Mouse (Mus musculus): Measurements from ENCODE around the gene Gpr135. TPM values are rescaled to one million over a fixed set of nuclear protein-coding genes. Genes with fewer than 3 reads are reported as not detected.
A peak's percentile ranks its signal among the peaks of the same experiment; 100 is the strongest.
"Not testable (repeated sequence)": the region's sequence is repeated elsewhere in the genome, so short reads cannot be mapped to it uniquely, and the experiment has no call there.

Gpr135 gene
- total RNA-seq, 2 experiments from 2014 or later: 0.13 to 0.14 TPM

GRCm38 (mm10) chr12:72085024-72085328 lies 14.1 kb upstream of the Gpr135 start:
- intact Hi-C loops (cut with DNase I): loop anchor here (10.0 kb wide), 2 partner anchors 580 to 1260 kb away; partner anchors contain the start of genes Dhrs7 and Frmd6
- TF ChIP-seq CTCF (IDR thresholded peaks at IDR 0.05): no peak
- no peak for DNase-seq
- Histone ChIP-seq H3K4me3 (peak overlapping the region; percentile 88), H3K27ac (peak overlapping the region; percentile 95)

- intact Hi-C loops (cut with DNase I): loop anchor here (10.0 kb wide), 2 partner anchors 580 to 1260 kb away; partner anchors contain the start of genes Dhrs7 and Frmd6
- Histone ChIP-seq H3K4me3 (peak overlapping the region; percentile 88), H3K27ac (peak overlapping the region; percentile 95)
- TF ChIP-seq CTCF (IDR thresholded peaks at IDR 0.05): no peak
- peak; percentile 73 for DNase-seq
Observed at GRCm38 (mm10) chr12:72084261-72085023, 13.5 kb upstream of the Gpr135 start.

DNA sequence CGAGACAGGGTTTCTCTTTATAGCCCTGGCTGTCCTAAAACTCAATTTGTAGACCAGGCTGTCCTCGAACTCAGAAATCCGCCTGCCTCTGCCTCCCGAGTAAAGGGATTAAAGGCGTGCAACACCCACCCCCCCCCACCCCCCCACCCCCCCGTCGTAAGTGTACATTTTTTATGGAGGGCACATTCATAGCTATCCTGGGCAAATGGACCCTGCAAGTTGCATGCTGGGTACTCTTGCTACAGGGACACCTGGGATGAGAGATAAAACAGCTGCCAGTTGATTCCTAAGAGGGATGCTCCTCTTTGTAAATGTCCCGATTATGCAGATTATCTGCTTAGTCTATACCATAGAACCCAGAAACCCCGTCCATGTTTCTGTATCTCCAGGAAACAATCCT lies 12.3 kb upstream of the Gpr135 start:
- no peak for TF ChIP-seq CTCF (IDR thresholded peaks at IDR 0.05)
- no peak for DNase-seq
- Histone ChIP-seq H3K27ac (no peak overlapping the region), H3K4me3 (no peak overlapping the region)
- intact Hi-C loops (cut with DNase I): loop anchor here (10.0 kb wide), 2 partner anchors 582 to 1258 kb away; partner anchors contain the start of genes Dhrs7 and Frmd6

GRCm38 (mm10) chr12:72082370-72082769 lies 11.4 kb upstream of the Gpr135 start:
- peak overlapping the region; percentile 40 for H3K4me3 ChIP-seq
- DNase-seq: peak; percentile 36
- intact Hi-C loops (cut with DNase I): loop anchor here (10.0 kb wide), 2 partner anchors 582 to 1258 kb away; partner anchors contain the start of genes Dhrs7 and Frmd6
- no peak for TF ChIP-seq CTCF (IDR thresholded peaks at IDR 0.05)
- H3K27ac ChIP-seq: no peak overlapping the region

GRCm38 (mm10) chr12:72081961-72082360 lies 11.0 kb upstream of the Gpr135 start:
- H3K4me3 ChIP-seq: no peak overlapping the region
- no peak overlapping the region for H3K27ac ChIP-seq
- no peak for DNase-seq
- TF ChIP-seq CTCF (IDR thresholded peaks at IDR 0.05): no peak
- intact Hi-C loops (cut with DNase I): loop anchor here (10.0 kb wide), 2 partner anchors 583 to 1257 kb away; partner anchors contain the start of genes Dhrs7 and Frmd6

GRCm38 (mm10) chr12:72078248-72078647 lies 7.3 kb upstream of the Gpr135 start:
- intact Hi-C loops (cut with DNase I): no loop called here
- no peak for DNase-seq
- no peak overlapping the region for H3K27ac ChIP-seq
- H3K4me3 ChIP-seq: no peak overlapping the region
- no peak for TF ChIP-seq CTCF (IDR thresholded peaks at IDR 0.05)

- H3K27ac ChIP-seq: peak overlapping the region; percentile 76; the same call in 1 of the 2 replicates
- DNase-seq: no peak
- peak overlapping the region; percentile 85 for H3K4me3 ChIP-seq
- intact Hi-C loops (cut with DNase I): no loop called here
- no peak for TF ChIP-seq CTCF (IDR thresholded peaks at IDR 0.05)
Observed at GRCm38 (mm10) chr12:72069626-72070326, 1.1 kb downstream of the Gpr135 start.

DNA sequence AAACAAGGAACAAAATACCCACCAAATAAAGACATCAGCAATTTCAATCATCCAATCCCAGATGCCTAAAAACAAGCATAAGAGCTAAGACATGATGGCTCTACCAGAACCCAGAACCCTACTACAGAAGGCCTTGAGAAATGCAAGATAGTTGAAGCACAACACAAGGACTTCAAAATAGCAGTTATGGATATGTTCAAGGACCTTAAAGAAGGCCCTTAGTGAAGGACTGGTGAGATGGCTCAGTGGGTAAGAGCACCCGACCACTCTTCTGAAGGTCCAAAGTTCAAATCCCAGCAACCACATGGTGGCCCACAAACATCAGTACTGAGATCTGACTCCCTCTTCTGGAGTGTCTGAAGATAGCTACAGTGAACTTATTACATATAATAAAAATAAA lies 13.1 kb downstream of the Gpr135 start:
- H3K4me3 ChIP-seq: no peak overlapping the region
- TF ChIP-seq CTCF (IDR thresholded peaks at IDR 0.05): no peak
- intact Hi-C loops (cut with DNase I): no loop called here
- DNase-seq: no peak
- H3K27ac ChIP-seq: no peak overlapping the region

- intact Hi-C loops (cut with DNase I): no loop called here
- H3K4me3 ChIP-seq: no peak overlapping the region
- H3K27ac ChIP-seq: no peak overlapping the region
- DNase-seq: no peak
- no peak for TF ChIP-seq CTCF (IDR thresholded peaks at IDR 0.05)
Observed at GRCm38 (mm10) chr12:72053851-72054250, 17.1 kb downstream of the Gpr135 start.

GRCm38 (mm10) chr12:72053303-72053702 lies 17.6 kb downstream of the Gpr135 start:
- intact Hi-C loops (cut with DNase I): no loop called here
- no peak overlapping the region for H3K4me3 ChIP-seq
- TF ChIP-seq CTCF (IDR thresholded peaks at IDR 0.05): peak; percentile 70
- no peak for DNase-seq
- no peak overlapping the region for H3K27ac ChIP-seq

- TF ChIP-seq CTCF (IDR thresholded peaks at IDR 0.05): no peak
- DNase-seq: no peak
- Histone ChIP-seq H3K4me3 (no peak overlapping the region), H3K27ac (no peak overlapping the region)
- intact Hi-C loops (cut with DNase I): no loop called here
Observed at GRCm38 (mm10) chr12:72052571-72052970, 18.4 kb downstream of the Gpr135 start.

- DNase-seq: no peak
- intact Hi-C loops (cut with DNase I): no loop called here
- Histone ChIP-seq H3K4me3 (no peak overlapping the region), H3K27ac (no peak overlapping the region)
- TF ChIP-seq CTCF (IDR thresholded peaks at IDR 0.05): no peak
Observed at GRCm38 (mm10) chr12:72050821-72051220, 20.1 kb downstream of the Gpr135 start.

DNA sequence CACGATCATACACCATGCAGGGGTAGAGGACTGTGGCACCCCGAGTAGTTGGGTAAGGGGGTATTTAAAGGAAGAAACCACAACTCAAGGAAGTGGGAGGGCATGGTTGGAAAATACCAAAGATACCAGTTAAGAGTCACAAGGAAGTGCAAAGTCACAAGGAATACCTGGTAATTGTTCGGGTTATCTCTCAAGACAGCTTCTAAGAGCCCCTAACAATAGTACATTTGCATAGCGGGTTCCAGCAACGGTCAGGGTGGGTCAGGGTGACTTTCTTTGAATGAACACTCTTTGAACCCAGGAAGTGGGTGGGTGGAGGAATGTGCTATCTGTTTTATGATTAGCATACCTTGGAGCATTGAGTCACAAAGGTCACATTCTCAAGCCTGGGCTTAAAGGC lies 20.8 kb downstream of the Gpr135 start:
- intact Hi-C loops (cut with DNase I); H3K27ac ChIP-seq; DNase-seq; H3K4me3 ChIP-seq: not testable (repeated sequence)
